Mouse (Mus musculus) CD4-positive, CD25-positive, alpha-beta regulatory T cell, adult 4 months (primary cell): ENCODE measurements around the gene Kif1b. TPM values are rescaled to one million over a fixed set of nuclear protein-coding genes. Genes with fewer than 3 reads are reported as not detected.

Experiments used
- ATAC-seq: one replicate; pipeline ENCODE4 v1.8.0; 2017
- polyA plus RNA-seq, 2 experiments: library from polyadenylated mRNA; unstranded; fragments of 100-300 nt; shearing (Covaris generic); gene quantifications; one replicate each; pipeline ENCODE4 v1.2.1; 2017

Gene Kif1b
- polyA plus RNA-seq, 2 experiments from 2014 or later: 11.9 to 15.0 TPM

DNA sequence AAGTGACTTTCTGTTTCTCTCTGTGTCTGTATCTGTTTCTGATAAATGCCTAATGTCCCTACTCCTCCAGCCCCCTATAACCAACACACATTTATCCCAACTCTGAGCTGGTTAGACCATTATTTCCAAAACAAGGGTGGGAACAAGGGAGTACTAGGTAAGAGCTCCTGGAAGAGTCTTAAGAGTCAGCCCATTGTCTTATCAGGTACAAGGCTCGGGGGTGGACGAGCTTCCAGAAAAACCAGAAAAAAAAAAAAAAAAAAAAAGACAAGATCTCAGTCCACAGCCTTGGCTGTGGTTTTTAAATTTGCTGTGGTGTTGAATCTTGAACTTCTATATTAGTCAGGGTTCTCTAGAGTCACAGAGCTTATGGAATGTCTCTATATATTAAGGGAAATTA lies 139.5 kb downstream of the Kif1b start:
- ATAC-seq: no peak

- ATAC-seq: peak; percentile 27
Measured at GRCm38 (mm10) chr4:149166957-149167611, 140.4 kb downstream of the Kif1b start.

DNA sequence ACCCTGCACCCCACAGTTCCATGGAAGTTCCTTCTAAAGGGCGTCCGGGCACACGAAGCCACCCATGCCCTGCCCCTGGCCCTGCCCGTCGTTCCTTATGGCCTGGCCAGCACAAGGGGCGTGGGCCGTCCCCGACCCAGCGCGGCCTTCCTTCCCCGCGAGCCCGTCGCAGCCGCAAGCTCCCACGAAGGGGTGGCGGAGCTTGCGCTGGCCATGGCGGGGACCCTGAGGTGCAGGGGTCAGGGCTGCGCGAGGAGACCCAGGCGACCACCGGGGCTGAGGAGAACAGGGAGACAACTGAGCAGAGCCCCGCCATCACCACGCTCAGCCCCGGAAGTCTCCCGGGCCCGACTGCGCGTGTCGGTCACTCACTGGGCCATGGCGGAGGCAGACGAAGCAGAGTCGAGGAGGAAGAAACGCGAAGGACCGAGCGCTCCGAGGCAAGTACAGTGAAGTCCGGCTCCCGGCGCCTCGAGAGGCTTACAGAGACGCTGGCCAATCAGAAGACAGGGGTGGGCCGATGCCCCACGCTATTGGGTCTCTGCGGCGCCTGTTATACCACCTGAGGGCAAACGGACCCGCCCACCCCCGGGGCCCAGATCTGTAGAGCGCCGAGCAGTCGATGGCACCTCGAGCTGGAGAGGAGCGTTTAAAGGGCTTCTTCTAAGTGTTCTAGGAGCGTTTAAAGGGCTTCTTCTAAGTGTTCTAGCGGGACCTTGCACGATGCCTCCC lies 141.1 kb downstream of the Kif1b start, which contains the start of gene Pgd:
Gene Pgd, minus strand, starts transcription at position 557 of the 732 bp plus-strand sequence.
- peak; percentile 98 for ATAC-seq

DNA sequence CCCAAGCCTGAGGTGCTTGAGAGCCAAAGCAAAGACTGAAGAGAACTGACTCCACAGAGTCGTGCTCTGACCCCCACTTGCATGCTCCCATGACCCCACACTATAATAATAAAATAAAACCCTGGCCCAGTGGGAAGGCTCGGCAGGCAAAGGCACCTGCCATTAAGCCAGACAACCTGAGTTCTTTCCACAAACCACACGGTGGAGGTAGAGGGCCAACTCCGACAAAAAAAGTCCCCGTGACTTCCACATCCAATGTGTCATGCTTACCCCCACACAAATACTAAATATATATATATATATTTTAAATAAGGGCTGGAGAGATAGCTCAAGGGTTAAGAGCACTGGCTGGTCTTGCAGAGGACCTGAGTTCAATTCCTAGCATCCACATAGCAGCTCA lies 143.3 kb downstream of the Kif1b start:
- no peak for ATAC-seq

- ATAC-seq: no peak
Measured at GRCm38 (mm10) chr4:149163196-149163595, 144.3 kb downstream of the Kif1b start.

- ATAC-seq: no peak
Measured at GRCm38 (mm10) chr4:149161166-149161565, 146.3 kb downstream of the Kif1b start.

- no peak for ATAC-seq
Measured at GRCm38 (mm10) chr4:149159891-149160290, 147.6 kb downstream of the Kif1b start.

GRCm38 (mm10) chr4:149159203-149159602 lies 148.3 kb downstream of the Kif1b start:
- no peak for ATAC-seq

GRCm38 (mm10) chr4:149157415-149157973 lies 150.0 kb downstream of the Kif1b start:
- no peak for ATAC-seq

DNA sequence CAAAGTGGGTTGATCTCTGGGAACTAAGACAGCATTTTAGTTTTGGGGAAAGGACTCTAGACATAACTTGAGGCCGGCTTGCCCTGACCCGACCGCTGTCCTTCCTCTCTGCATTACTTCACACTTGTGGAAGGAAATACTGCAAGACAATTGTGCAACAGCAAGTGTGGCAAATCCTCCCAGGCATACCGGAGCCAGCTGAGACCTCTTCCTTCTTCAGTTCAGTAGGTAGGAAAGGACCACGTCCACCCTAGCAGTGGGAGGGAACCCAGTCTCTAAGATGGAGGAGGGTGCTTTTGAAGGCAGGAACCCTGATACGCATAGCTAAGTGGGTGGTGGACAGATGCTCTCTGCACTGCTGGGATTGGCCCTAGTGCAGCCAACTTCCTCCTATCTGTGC lies 151.8 kb downstream of the Kif1b start:
- no peak for ATAC-seq

- no peak for ATAC-seq
Measured at GRCm38 (mm10) chr4:149154859-149155258, 152.6 kb downstream of the Kif1b start.

DNA sequence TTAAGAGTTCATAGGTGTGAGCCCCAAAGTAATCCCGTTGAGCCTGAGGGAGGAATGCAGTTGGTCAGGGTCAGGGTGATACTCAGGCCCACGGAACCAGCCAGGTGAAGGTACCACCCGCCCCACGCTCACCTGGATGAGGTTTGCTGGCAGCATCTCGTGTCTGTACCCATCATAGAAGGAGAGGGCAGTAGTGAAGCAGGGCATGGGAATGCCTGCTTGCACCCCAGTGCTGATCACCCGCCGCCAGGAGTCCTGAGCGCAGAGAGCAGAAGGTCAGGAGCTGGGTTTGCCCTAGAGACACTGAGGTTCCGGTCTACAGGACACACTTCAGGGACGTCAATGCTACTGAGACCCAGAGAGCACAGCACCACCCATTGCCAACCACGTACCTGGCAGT lies 156.8 kb downstream of the Kif1b start:
- no peak for ATAC-seq

DNA sequence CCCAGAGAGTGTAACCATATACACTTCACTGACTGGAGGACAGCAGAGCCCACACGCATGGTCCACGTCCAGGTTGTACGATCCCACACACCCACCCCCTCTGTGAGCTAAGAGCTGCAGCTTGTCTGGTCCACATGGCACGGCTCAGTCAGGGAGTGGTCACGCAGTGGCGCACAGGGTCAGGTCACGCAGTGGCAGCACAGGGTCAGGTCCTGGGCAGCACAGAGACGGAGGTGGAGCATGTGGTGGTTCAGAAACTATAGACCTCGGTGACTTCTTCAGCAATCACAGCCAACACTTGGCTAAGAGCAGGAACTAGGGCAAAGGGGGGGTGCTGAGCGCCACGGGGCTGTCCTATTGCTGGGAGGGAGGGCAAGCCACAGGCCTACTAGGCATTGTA lies 157.2 kb downstream of the Kif1b start:
- ATAC-seq: no peak

GRCm38 (mm10) chr4:149149611-149150010 lies 157.9 kb downstream of the Kif1b start:
- no peak for ATAC-seq

GRCm38 (mm10) chr4:149149196-149149595 lies 158.3 kb downstream of the Kif1b start:
- no peak for ATAC-seq

GRCm38 (mm10) chr4:149148084-149148483 lies 159.4 kb downstream of the Kif1b start:
- ATAC-seq: no peak

DNA sequence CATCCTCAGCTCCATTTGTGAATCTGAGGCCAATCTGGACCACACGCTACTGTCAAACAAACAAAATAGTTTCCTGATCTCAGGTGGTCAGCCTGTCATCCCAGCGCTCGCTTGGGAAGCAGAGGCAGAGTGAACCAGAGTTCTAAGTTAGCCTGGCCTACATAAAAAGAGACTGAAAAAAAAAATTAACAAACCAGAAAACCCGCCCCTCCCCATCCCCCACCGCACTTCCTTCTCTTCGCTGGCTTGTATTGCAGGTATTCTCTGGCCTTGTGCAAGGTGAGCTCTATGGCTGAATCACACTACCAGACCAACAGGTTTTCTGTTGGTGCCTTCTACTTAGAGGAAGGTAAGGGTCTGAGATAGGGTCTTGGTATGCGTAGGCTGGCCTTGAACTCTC lies 160.0 kb downstream of the Kif1b start:
- ATAC-seq: no peak

DNA sequence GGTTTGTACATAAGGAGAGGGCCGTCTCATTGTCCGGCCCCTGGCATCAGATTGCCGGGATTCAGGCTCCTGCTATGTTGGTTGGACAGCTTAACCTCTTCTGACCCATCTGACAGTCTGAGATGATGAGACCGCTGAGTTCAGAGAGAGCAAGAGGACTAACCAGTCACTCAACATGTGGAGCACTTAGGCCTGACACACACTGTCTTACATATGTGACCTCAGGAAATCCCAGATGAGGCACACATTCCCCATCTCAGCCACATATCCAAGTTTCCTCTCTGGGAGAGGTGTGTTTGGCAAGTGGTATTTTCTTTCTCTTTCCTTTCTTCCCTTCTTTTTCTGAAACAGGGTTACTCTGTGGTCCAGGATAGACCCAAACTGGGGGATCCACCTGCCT lies 162.3 kb downstream of the Kif1b start:
- ATAC-seq: no peak

- ATAC-seq: peak; percentile 96
Measured at GRCm38 (mm10) chr4:149144459-149144858, 163.0 kb downstream of the Kif1b start.

GRCm38 (mm10) chr4:149143594-149143993 lies 163.9 kb downstream of the Kif1b start:
- ATAC-seq: no peak

DNA sequence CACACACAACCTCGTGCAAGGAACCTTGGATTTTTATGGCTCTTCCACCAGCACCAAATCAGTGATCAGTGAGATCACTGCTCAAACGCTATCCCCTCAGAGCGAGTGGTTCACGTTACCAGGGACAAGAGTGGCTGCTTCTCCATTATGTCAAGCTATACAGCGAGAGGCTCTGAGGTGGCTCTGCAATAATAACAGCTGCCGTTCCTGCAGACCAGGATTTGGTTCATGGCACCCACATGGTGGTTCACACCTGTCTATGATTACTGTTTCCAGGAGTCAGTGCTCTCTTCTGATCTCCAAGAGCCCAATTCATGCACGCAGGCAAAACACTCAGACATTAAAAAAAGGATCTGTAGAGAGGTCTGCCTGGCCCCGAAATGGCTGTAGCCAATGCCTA lies 169.0 kb downstream of the Kif1b start:
- no peak for ATAC-seq

- peak; percentile 94 for ATAC-seq
Measured at GRCm38 (mm10) chr4:149136982-149137770, 170.3 kb downstream of the Kif1b start, which contains the start of gene Cenps. TSS of gene Cenps (minus strand) at chr4:149137629.
